Mouse (Mus musculus) midbrain, postnatal 0 days (tissue): Measurements from ENCODE around the gene Cyp2c50. TPM values are rescaled to one million over a fixed set of nuclear protein-coding genes. Genes with fewer than 3 reads are reported as not detected.
"Not testable (repeated sequence)": the region's sequence is repeated elsewhere in the genome, so short reads cannot be mapped to it uniquely, and the experiment has no call there.

Experiments used
- ATAC-seq: fragments of 200-750 bp; cut with Nextera tagmentation; 2 replicates; pipeline ENCODE4 v1.8.0; 2017; ENCODE audit warnings: moderate number of reproducible peaks, mild to moderate bottlenecking, moderate TSS enrichment, moderate library complexity; ENCODE audit not compliant: low FRiP score
- DNase-seq: peaks from one replicate; pipeline ENCODE4 v3.0.0-alpha.2; 2015; ENCODE audit warnings: low spot score
- H3K27ac ChIP-seq: fragments of 300-500 bp; sonication (generic); 2 replicates; pipeline ENCODE4 v1.5.1; 2014; ENCODE audit warnings: low read depth, mild to moderate bottlenecking, low read length, mixed read lengths
- H3K27me3 ChIP-seq: fragments of 300-500 bp; sonication (generic); 2 replicates; pipeline ENCODE4 v1.6.1; 2014; ENCODE audit warnings: low read length, control low read depth, mixed read lengths; ENCODE audit not compliant: insufficient read depth
- H3K36me3 ChIP-seq: fragments of 300-500 bp; sonication (generic); 2 replicates; pipeline ENCODE4 v1.6.1; 2014; ENCODE audit warnings: low read length, control low read depth, mixed read lengths; ENCODE audit not compliant: insufficient read depth
- H3K4me1 ChIP-seq: fragments of 300-500 bp; sonication (generic); 2 replicates; pipeline ENCODE4 v1.6.1; 2014; ENCODE audit warnings: mild to moderate bottlenecking, control low read depth, antibody characterized with exemption, low read length, mixed read lengths; ENCODE audit not compliant: insufficient read depth
- H3K4me2 ChIP-seq: fragments of 300-500 bp; sonication (generic); 2 replicates; pipeline ENCODE4 v1.6.1; 2014; ENCODE audit warnings: low read depth, mild to moderate bottlenecking, low read length, mixed read lengths; ENCODE audit not compliant: poor library complexity, severe bottlenecking
- H3K4me3 ChIP-seq: fragments of 300-500 bp; sonication (generic); 2 replicates; pipeline ENCODE4 v1.5.1; 2014; ENCODE audit warnings: low read depth, mild to moderate bottlenecking, low read length, moderate library complexity
- H3K9ac ChIP-seq: fragments of 300-500 bp; sonication (generic); replicated peaks from 2 replicates; pipeline ENCODE4 v1.6.1; 2014; ENCODE audit warnings: mild to moderate bottlenecking, low read length, moderate library complexity, mixed read lengths; ENCODE audit not compliant: poor library complexity, severe bottlenecking
- H3K9me3 ChIP-seq: fragments of 300-500 bp; sonication (generic); 2 replicates; pipeline ENCODE4 v1.6.1; 2016; ENCODE audit warnings: low read length, control low read depth
- CTCF ChIP-seq: IDR thresholded peaks from 2 replicates; pipeline ENCODE4 v1.5.1; 2016; ENCODE audit warnings: antibody characterized with exemption, mild to moderate bottlenecking
- WGBS: fragments of 180-500 bp; shearing (Covaris S2); extraction: QIAGEN DNeasy Blood & Tissue Kit; methylation state at CpG from one replicate; pipeline ENCODE4 v1.1.7; 2014; 5-methylcytosine and 5-hydroxymethylcytosine counted together
- polyA plus RNA-seq: library from polyadenylated mRNA; unstranded; fragments of >200 nt; fragmentation: Nextera tagmentation; extraction: Ambion mirVana; gene quantifications from 2 replicates; pipeline ENCODE4 v1.2.1, GENCODE M21; 2015
- total RNA-seq: library from RNA; depleted of rRNA; stranded (reverse); fragments of >200 nt; gene quantifications from 2 replicates; pipeline ENCODE4 v1.2.3, GENCODE M21; 2014; rRNA removed

The Cyp2c50 gene
- total RNA-seq (not detected in 2 replicates), polyA plus RNA-seq (not detected in 2 replicates)

DNA sequence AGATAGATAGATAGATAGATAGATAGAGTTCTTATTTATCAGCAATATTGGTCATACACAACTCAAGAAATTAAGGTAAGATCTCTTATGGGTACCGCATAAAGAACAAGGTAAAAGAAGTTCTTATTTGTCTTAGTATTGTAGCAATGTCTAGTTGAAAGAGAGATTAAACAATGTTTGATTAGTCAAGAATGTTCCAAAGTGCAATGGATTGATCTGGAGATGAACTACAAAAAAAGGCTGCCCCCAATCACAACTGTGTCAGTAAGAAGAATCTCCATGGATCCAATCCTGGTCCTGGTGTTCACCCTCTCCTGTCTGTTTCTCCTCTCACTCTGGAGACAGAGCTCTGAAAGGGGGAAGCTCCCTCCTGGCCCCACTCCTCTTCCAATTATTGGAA lies at the start of gene Cyp2c50:
Cyp2c50 (plus strand) TSS at position 268 of the 400 bp plus-strand sequence.
- DNase-seq, H3K4me3 ChIP-seq, ATAC-seq, H3K9ac ChIP-seq, H3K9me3 ChIP-seq, H3K27ac ChIP-seq, H3K36me3 ChIP-seq, H3K27me3 ChIP-seq, H3K4me2 ChIP-seq, H3K4me1 ChIP-seq: not testable (repeated sequence)
- WGBS: 97% methylated on average over 1 of the region's 1 CpGs

- Histone ChIP-seq H3K4me1 (no peaks in the 10 kb centered on the region), H3K9me3 (no peaks in the 10 kb centered on the region), H3K4me3 (no peak within 1 kb of the TSS), H3K4me2 (no peak within 1 kb of the TSS), H3K27me3 (no peaks in the 10 kb centered on the region), H3K36me3 (no peaks in the 10 kb centered on the region), H3K9ac (no peak within 1 kb of the TSS), H3K27ac (no peak within 1 kb of the TSS)
- no peak for TF ChIP-seq CTCF
- ATAC-seq (no peak), DNase-seq (no peak)
These were observed 15.8 kb upstream of the Cyp2c50 start, which contains the start of gene Cyp2c54 for GRCm38 (mm10) chr19:40073701-40074100. TSS of gene Cyp2c54 (minus strand) at chr19:40073827.

GRCm38 (mm10) chr19:40088381-40088780 lies 1.1 kb upstream of the Cyp2c50 start:
- TF ChIP-seq CTCF: no peak
- H3K4me2 ChIP-seq: no peak overlapping the region
- H3K27me3 ChIP-seq: no peaks in the 10 kb centered on the region
- H3K4me3 ChIP-seq: no peak overlapping the region
- H3K9me3 ChIP-seq: no peaks in the 10 kb centered on the region
- DNase-seq (no peak), ATAC-seq (no peak)
- H3K27ac ChIP-seq: no peak overlapping the region
- no peak overlapping the region for H3K9ac ChIP-seq
- WGBS: 98% methylated on average over 1 of the region's 1 CpGs
- no peaks in the 10 kb centered on the region for H3K36me3 ChIP-seq
- H3K4me1 ChIP-seq: no peaks in the 10 kb centered on the region

DNA sequence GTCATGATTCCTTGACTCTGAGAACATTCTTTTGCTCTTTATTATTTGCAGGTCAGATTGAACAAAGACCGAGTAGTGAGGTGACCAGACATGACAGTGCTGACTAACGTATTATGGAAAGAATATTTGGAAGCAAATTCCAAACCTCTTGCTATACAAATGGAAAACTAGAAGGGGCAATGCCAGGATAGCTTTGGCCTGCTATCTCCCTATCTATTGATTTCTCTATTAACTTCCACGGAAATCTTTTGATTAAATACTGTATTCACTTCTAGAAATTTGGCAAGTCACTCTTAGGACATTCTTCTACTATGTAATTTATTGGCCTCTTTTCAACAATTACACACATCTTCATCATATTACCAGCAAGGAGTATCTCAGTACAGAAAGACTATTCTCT lies 1.6 kb downstream of the Cyp2c50 start:
- ATAC-seq (no peak), DNase-seq (no peak)
- 84% methylated on average over 3 of the region's 3 CpGs for WGBS

DNA sequence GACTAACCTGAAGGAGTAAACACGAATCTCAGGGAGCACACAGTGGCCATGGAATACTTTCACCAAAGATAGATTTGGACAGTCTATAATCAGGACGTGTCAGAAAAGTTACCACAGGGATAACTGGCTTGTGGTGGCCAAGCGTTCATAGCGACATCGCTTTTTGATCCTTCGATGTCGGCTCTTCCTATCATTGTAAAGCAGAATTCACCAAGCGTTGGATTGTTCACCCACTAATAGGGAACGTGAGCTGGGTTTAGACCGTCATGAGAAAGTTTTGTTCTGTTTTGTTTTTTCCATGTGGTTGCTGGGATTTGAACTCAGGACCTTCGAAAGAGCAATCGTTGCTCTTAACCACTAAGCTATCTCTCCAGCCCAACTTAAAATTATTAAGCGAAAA lies 30.1 kb downstream of the Cyp2c50 start:
- not testable (repeated sequence) for DNase-seq, H3K4me1 ChIP-seq, H3K36me3 ChIP-seq, H3K4me2 ChIP-seq, H3K4me3 ChIP-seq, H3K9ac ChIP-seq, H3K27me3 ChIP-seq, ATAC-seq, H3K9me3 ChIP-seq, H3K27ac ChIP-seq
- WGBS: 81% methylated on average over 13 of the region's 13 CpGs

More for the DNA sequence above, 1.6 kb downstream of the Cyp2c50 start:
- no peaks in the 10 kb centered on the region for H3K27me3 ChIP-seq
- no peaks in the 10 kb centered on the region for H3K9me3 ChIP-seq
- H3K4me3 ChIP-seq: no peak overlapping the region
- no peak overlapping the region for H3K4me2 ChIP-seq
- H3K36me3 ChIP-seq: no peaks in the 10 kb centered on the region
- no peaks in the 10 kb centered on the region for H3K4me1 ChIP-seq
- H3K9ac ChIP-seq: no peak overlapping the region
- no peak overlapping the region for H3K27ac ChIP-seq
- TF ChIP-seq CTCF: no peak

DNA sequence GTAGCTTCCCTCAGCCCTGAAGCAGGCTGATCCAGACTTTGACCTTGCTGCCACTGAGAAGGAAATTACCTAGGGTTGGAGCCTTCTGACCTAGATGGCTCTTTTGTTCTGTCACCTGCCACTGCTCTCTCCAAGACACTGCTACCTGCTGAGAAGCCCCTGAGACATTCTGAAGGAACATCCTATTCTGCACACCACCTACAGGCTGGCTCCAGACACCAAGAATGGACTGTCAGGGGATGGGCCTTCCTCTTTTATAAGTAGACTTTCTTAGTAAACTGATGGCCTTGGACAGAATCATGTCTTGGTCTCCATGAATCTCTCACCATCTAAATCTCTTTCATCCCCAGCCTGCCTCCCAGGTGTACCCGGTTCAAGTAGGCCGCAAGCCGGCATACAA lies 35.7 kb downstream of the Cyp2c50 start:
- not testable (repeated sequence) for H3K4me3 ChIP-seq, H3K27ac ChIP-seq, H3K9me3 ChIP-seq, H3K36me3 ChIP-seq, ATAC-seq, H3K4me1 ChIP-seq, H3K4me2 ChIP-seq, H3K9ac ChIP-seq, DNase-seq, H3K27me3 ChIP-seq
- 83% methylated on average over 3 of the region's 3 CpGs for WGBS

- DNase-seq, H3K9me3 ChIP-seq, H3K4me1 ChIP-seq, ATAC-seq, H3K4me3 ChIP-seq, H3K27me3 ChIP-seq, H3K27ac ChIP-seq, H3K4me2 ChIP-seq, H3K36me3 ChIP-seq, H3K9ac ChIP-seq: not testable (repeated sequence)
- 34% methylated on average over 2 of the region's 2 CpGs for WGBS
These were observed 37.5 kb downstream of the Cyp2c50 start for GRCm38 (mm10) chr19:40126996-40127395.

Other genes with a start within 250 kb of the Cyp2c50 start
- not detected in 2 replicates for gene Cyp2c69, start 202.9 kb upstream of the Cyp2c50 start, total RNA-seq
- gene Cyp2c69, start 202.9 kb upstream of the Cyp2c50 start, polyA plus RNA-seq: not detected in 2 replicates
- not detected in 2 replicates for gene Cyp2c37, start 97.3 kb upstream of the Cyp2c50 start, total RNA-seq
- not detected in 2 replicates for gene Cyp2c37, start 97.3 kb upstream of the Cyp2c50 start, polyA plus RNA-seq
- not detected in 2 replicates for gene Cyp2c54, start 15.9 kb upstream of the Cyp2c50 start, total RNA-seq
- not detected in 2 replicates for gene Cyp2c54, start 15.9 kb upstream of the Cyp2c50 start, polyA plus RNA-seq
- gene Cyp2c70, start 97.6 kb downstream of the Cyp2c50 start, total RNA-seq: not detected in 2 replicates
- not detected in 2 replicates for gene Cyp2c70, start 97.6 kb downstream of the Cyp2c50 start, polyA plus RNA-seq
- 0.71 and 1.5 TPM in 2 replicates for gene Pdlim1, start 182.2 kb downstream of the Cyp2c50 start, total RNA-seq
- gene Pdlim1, start 182.2 kb downstream of the Cyp2c50 start, polyA plus RNA-seq: 4.4 and 4.5 TPM in 2 replicates